Mouse (Mus musculus) embryo, embryonic 11.5 days (tissue): ENCODE results near the gene Macf1.
"Not testable (repeated sequence)": the region's sequence is repeated elsewhere in the genome, so short reads cannot be mapped to it uniquely, and the experiment has no call there.

Source experiments
- DNase-seq: peaks from one replicate; pipeline ENCODE4 v3.0.0-alpha.2; 2012; ENCODE audit warnings: low read depth, low spot score

Gene Macf1

DNA sequence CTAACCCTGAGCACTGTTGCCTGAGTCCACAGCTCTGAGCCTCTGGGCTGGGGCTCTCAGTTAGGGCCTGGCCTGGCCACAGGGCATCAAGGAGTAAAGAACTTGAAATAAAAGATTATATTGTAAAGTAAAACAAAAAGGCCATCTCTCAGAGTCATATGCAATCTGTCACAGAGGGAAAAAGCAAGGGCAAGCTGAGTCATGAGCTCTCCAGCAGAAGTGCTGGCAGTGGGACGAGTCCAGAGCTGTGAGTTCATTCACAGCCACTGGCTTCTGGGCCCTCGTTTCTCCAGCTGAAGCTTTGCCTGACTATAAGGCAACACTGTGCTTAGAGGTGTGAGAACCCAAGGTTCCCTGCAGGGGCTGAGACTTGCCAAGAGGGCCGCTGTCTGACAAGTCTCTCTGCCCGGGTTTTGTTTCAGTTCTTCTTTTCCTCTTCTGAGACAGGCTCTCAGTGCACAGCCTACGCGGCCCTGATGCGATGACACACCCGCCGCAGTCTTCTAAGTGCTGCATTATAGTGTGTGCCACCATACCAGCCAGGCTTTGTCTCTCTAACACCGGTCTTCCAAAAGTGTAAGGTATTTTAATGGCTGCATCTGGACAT is 330.8 kb downstream of the Macf1 start:
- DNase-seq: no peak

DNA sequence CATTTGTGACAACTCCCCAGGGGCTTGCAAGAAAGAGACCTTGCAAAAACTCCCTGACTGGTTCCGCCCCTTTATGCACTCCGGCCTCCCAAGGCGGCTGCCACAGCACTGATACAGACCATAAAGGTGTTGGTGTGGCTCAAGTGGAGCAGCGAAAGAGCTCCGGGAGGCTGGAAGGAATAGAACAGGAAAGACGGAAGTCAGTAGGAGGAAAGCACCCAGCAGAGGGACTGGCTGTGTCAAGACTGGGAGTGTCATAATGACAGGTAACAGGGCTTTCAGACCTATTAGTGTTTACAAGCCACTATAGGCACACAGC is 340.7 kb downstream of the Macf1 start:
- DNase-seq: no peak

DNA sequence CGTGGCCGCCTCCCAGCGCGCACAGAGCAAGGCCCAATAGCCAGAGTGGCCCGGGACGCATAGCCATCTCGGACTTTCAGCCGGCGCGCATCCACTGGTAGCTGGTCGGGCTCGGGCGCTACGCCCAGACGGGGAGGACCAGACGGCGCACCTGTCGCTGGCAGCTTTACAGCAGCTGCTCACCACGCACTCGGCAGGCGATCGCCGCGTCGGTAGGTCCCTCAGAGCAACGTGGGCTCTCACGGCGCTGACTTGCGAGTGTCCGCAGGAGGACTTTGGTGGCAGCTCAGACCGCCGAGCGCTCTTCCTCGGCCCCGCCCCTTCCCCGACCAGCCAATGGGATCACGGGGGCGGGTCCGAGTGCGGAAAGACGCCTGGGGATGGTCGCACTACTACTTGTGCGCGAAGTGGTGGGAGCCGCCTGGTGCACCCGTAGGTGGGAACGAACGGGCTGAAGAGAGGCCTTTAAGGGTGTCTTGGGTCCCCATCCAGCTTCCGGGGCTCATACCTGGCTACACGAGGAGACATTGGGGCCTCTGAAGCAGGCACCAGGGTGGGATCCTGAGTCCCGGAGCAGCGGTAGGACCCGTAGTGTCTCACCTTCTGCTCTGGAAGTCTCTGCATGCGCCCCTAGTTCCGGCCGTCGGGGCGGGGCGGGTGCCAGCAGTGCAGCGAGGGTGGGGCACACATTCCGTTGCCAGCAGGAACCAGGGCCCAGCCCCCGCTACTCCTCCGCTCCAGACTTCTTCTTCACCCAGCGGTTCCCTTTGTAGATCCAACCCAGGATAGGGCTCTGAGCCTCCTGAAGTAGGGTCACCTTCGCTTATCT is 341.3 kb downstream of the Macf1 start, which contains the start of gene Bmp8a:
Gene Bmp8a, minus strand, starts transcription at position 611 of the 829 bp plus-strand sequence.
- DNase-seq: peak; percentile 65

DNA sequence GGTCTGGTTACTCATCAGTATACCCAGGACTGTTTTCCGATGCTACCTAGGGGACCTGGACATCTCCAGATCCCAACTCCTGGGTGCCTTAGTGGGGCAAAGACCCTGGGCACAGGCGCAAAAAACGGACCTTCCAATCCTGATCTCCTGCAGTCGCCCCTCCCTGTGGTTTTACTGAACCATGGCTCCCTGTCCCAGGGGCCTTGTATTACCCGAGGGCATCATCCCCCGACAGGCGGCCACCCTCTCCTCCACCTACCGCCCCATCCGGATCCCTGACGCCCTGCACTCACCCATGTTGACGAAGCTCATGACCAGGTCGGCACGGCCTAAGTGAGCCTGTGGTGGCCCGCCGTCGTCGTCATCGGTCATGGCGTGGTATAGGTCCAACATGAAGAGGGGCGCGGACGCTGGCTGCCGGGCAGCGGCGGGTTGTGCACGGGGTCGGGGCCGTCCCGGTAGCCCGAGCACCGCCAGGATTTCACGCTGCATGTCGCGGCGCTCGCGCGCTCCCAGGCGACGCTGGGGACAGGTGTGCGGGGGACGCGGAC is 342.0 kb downstream of the Macf1 start:
- peak; percentile 13 for DNase-seq

DNA sequence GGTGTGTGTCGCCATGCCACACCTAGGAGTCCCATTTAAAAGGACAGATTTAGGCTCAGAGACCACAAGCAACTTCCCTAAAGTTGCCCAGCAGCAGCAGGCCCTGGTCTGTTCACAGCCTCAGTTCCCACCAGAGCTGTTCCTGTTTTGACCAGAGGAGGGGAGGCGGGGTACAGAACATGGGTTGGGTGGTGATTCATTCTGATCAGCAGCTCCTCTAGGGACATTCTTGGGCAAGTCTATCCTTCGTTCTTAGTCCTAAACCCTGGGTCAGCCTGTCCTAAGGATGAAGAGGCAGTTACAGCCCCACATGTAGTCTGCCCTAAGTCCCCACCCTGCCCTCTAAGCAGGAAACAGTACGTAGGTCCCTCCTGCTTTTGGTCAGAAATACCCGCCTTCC is 343.9 kb downstream of the Macf1 start:
- DNase-seq: no peak

DNA sequence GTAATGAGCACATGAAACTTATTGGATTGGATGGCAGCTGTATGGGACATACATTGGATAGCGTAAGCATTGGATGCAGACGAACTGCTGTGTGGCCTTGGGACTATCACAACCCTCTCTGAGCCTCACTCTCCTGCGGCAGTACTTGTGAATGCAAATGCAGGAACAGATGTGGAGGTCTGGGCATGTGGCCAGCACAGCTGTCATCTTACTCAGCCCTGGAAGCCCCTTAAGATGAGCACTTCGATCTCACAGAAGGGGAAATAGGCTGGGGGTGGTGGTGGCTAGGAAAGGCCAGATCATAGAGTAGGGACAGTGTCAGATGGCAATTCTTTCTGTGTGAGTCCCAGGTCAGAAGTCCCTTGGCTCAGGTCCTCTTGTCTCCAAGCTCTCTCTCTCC is 346.5 kb downstream of the Macf1 start:
- no peak for DNase-seq

DNA sequence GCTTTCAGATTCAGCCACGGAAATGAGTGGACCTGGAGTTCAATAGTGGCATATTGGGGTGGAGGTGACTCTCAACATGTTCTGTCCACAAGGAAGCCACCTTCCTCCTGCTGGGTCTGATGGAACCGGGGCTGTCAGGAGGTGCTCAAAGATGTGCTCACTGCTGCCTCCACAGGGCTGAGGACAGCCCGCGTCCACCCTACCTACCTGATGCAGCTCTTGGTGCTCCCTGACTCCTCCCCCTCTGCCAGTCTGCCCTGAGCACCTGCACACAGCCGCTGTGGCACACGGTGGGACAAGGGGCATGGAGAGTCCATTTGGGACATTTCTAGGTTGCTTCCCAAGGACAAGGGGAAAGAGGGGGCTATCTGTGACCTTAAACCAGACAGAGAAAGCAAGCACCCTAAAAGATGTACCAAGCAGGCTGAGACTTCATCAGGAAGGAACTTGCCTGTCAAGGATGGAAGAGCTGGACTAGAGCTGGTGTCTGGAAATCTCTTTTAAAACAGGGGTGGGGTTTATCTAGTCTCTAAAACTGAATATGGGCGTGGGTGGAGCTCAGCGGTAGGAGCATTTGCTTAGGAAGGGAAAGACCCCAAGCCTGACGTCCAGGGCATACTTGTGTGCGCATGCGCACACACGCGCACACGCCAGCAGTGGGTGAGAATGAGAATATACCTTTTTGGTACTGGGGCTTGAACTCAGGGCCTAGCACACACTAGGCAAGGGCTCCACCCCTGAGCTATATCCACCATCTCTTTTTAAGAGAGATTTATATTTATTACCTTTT is 348.2 kb downstream of the Macf1 start:
- no peak for DNase-seq

DNA sequence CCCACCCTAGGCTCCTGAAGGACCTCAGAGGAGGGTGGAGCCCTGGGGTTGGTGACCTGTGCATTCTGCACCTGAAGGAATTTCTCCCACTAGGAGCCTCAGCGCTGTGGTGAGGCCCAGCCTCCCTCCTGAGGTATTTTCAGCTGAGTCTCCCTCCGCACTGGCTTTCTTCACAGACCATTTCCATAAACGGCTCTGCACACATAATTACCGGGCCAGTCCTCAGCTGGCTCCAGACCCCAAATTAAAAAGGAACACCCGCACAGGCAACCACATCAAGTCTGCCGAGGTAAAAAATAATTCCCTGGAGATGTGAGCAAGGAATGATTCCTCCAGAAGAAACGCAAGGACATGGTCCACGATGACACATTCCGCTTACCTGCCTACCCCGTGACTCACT is 348.9 kb downstream of the Macf1 start:
- DNase-seq: not testable (repeated sequence)

DNA sequence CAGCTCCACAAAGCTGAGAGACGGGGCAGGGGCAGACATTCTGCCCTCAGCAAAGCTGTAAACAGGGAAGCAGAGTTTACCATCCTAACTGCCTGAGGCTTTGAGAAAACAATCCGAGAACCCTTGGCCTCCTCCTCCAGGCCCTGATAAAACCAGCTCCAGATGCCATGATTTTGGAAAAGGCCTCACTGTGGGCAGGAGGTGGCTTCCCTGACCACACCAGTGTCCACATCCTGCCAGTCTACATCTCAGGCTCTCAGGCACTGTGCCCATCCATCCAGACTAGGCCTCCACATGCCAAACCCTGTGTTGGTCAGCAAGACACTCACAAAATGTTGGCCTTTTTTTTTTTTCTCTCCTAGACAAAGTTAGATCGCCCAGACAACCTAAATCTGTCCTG is 350.0 kb downstream of the Macf1 start:
- DNase-seq: no peak

DNA sequence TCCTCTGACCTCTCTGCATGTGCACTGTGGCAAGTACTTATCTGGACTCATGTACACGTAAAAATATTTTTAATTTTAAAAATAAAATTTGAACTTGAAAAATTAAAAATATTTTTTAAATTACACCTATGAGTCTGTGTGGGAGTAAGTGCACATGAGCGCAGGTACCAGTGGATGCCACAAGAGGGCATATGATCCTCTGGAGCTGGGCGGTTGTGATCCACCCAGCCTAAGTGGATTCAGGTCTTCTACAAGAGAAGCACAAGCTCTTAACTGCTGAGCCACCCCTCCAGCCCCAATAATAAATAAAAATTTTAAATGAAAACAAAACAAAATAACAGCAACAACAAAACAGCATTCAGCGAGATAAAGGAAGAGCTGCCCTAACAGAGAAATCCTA is 351.0 kb downstream of the Macf1 start:
- no peak for DNase-seq

DNA sequence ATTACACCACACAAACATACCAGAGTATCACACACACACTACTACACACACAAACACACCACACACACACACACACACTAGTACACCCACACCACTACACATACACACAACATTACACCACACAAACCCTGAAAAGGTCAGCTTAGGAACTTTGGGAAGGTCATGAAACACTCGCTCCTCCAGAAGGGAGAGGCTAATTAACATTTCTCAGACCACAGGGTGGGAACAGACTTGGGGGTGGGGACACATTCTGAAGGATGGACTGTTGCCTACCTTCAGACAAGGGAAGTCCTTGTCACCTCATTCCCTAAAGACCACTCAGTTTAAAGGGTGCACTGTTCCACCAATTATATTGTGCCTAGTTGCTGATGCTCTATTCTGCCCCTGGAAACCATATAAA is 352.2 kb downstream of the Macf1 start:
- not testable (repeated sequence) for DNase-seq

DNA sequence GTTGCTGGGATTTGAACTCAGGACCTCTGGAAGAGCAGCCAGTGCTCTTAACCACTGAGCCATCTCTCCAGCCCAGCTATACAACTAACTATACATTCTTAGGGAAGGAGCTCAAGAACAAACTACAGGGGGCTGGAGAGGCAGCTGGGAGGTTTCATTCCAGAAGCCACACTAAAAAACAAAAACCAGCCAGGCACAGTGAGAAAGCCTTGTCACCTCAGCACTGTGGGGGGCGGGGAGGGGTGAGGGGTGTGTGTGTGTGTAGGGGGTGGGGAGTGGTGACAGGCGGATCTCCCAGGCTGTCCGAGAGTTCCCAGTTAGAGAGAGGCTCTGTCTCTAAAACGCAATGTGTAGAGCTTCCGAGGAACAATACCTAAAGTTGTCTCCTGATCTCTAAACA is 352.8 kb downstream of the Macf1 start:
- DNase-seq: no peak

DNA sequence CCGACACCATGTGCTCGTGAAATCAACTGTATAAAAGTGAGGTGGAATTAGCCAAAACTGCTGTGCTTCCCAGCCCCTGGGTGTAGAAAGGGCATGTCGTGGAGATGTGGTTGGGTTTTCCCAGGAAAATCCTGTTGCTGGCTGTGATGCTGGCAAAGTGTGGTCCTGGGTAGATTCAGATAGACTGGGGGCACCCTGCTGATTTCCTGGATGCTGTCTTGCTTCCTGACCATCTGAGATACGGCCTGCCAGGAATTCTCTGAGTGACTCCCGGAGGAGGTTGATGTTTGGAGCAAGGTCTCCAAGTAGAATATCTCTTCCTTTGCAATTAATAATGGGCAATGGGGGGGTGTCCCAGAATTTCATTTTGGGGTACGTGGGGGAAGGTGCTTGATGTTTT is 355.2 kb downstream of the Macf1 start:
- DNase-seq: no peak

DNA sequence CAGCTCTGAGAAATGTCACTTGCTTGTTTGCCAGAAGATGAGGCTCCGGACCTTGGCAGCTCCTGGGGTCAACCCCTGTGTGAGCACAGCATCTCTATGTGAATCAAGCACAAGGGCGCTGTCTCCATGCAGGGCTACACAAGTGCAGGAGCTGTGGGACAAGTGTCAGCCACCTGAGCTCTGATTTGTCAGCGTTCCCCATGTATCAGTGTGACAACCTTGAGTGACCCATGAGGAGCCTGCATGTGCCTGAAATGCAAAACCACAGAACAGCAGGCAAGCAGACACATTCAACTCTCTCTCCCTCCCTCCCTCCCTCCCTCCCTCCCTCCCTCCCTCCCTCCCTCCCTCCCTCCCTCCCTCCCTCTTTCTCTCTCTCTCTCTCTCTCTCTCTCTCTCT is 356.5 kb downstream of the Macf1 start:
- no peak for DNase-seq

DNA sequence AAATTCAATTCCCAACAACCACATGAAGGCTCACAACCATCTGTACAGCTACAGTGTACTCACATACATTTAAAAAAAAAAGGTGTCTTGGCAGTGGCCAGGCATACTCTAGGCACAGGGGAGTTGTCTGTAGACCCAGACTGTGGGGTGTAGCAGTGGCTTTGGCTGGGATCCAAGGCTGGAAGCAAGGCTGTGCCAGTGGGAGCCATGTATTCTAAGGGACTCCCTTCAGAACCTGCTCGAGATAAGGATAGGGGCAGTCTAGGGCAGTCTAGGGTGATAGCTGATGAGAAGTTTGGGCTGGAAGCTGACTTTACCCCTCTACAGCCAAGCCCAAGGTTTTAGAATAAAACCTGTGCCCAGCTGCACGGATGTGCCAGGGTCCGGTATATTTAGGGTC is 358.1 kb downstream of the Macf1 start:
- DNase-seq: no peak

DNA sequence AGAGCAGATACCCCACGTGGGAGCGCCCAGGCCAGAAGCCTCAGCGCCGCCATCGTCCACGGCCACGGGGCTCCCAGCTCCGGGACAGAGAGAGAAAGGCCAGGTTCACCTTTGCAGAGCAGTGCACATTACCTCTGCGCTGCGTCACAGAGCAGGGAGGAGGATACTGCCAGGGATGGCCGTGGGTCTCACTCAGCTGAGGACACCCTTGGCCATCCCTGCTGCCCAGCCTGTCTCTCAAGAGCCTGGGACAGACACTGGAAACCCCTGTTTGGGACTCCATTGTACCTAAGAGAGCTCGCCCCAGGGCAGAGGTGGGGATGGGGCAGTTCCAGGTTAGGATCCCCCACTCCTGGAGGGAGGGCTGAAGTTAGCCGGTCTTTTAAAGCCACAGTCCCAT is 360.6 kb downstream of the Macf1 start, which contains the start of gene Oxct2a:
Gene Oxct2a, minus strand, starts transcription at position 101 of the 400 bp plus-strand sequence.
- no peak for DNase-seq

DNA sequence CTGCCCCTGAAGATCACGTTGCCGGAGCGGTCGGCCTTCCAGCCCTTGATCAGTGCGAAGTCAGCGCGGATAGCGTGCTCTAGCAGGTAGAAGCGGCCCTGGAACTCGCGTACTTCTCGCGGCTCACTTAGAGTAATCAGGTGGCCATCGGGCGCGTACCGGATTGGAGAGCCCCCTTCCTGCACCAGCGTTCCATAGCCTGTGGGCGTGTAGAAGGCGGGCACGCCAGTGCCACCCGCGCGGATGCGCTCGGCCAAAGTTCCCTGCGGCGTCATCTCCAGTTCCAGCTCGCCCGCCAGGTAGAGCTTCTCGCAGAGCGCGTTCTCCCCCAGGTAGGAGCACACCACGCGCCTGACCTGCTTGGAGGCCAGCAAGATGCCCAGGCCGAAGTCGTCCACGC is 361.2 kb downstream of the Macf1 start:
- DNase-seq: not testable (repeated sequence)

DNA sequence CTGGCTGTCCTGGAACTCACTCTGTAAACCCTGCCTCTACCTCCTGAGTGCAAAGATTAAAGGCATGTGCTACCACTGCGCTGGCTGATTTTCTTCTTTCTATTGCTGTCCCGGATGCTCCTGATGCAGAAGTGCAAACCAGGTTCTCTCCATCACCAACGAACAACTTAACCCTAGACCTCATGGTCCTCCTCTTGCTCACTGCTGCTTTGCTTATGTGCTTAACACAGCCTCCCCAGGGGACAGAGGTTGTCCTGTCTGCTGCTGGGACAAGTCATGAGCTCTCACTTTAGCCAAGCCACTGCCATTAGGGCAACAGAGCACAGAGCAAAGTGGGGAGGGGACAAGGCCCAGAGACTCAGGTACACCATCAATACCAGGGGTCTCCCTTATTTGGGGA is 369.7 kb downstream of the Macf1 start:
- no peak for DNase-seq

DNA sequence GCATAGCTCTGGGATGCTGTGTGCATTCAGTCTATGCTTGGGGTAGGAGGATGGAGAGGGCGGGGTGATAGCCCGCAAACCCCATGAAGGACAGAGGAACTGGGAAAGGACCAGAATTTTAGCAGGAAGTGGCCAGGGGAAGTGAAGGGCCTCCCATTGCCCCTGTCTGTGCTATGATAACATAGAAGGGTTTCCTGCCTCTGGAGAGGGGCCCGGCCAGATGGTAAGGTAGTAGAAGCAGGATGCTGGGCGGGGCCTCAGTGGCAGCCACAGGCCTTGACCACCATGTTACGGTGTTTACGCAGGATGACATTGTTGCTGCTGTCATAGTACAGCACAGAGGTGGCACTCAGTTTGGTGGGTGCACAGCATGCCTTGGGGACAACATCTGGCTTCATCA is 371.1 kb downstream of the Macf1 start:
- DNase-seq: no peak

DNA sequence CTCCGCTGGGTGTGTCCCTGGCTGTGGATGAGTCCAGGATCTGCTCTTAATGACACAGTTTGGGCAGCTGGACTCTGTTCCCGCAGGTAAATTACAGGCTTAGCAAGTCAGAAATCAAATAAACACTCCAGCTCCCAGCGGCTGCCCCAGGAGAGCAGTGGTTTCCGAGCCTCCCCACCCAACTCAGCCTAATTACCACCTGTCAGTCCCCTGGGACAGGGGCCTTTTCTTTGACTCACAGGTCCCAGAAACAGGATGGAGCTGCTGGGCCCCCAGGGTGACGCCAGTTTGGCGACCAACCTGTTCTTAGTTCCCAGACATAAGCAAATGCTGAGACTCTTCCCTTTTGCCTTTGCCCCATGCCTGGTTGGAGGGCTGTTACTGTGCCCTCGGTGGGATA is 372.3 kb downstream of the Macf1 start:
- DNase-seq: no peak

DNA sequence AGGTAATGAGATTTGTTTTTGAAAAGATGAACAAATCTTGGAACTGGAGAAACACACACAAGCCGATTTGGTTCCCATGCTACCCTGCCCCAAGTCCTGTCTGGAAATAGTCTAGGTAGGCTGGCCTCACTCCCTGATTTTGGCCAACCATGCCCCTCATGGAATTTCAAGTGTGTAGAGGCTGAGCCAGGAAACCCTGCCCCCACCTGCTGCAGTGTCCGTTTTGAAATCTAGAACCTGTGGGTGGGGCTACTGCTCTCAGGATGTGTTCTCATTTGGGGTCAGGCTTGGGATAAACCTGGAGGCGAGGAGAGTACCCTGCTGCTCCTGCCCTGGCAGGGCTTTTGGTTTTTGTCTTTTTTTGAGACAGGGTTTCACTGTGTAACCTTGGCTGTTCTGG is 375.9 kb downstream of the Macf1 start:
- DNase-seq: no peak

DNA sequence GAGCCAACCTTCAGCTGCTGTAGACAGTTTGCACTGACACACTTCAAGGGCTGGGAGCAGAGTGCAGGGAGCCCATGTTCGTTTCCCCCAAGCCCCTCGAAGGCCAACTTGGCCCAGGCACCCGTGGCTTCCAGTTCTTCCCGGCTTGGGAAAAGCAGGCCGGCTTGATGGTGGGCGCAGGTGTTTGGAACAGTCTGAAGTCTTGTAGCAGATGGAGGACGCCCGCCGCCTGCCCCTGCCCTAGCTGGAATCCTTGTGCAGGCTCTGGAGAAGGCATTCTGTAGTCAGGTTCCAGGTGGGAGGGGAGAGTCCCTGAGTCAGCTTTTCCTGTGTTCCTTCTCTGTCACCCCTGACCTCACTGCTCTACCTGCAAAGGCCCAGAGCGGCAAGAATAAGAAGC is 377.2 kb downstream of the Macf1 start:
- DNase-seq: no peak
